Mouse (Mus musculus) midbrain, embryonic 11.5 days (tissue): ENCODE measurements around the gene Hikeshi. TPM values are rescaled to one million over a fixed set of nuclear protein-coding genes. Genes with fewer than 3 reads are reported as not detected.

Source experiments
- ATAC-seq: fragments of 200-750 bp; cut with Nextera tagmentation; 2 replicates; pipeline ENCODE4 v1.8.0; 2017; ENCODE audit warnings: moderate TSS enrichment, moderate library complexity; ENCODE audit not compliant: low FRiP score
- DNase-seq: peaks from one replicate; pipeline ENCODE4 v3.0.0; 2015; ENCODE audit warnings: low spot score; ENCODE audit errors: missing footprints
- H3K27ac ChIP-seq: fragments of 300-500 bp; sonication (generic); 2 replicates; pipeline ENCODE4 v1.5.1; 2014; ENCODE audit warnings: low read depth, low read length
- H3K27me3 ChIP-seq: fragments of 300-500 bp; sonication (generic); 2 replicates; pipeline ENCODE4 v1.6.1; 2014; ENCODE audit warnings: mild to moderate bottlenecking, low read length, moderate library complexity, mixed read lengths; ENCODE audit not compliant: control insufficient read depth, insufficient read depth
- H3K36me3 ChIP-seq: fragments of 300-500 bp; sonication (generic); 2 replicates; pipeline ENCODE4 v1.6.1; 2014; ENCODE audit warnings: mild to moderate bottlenecking, low read length, moderate library complexity, mixed read lengths; ENCODE audit not compliant: control insufficient read depth, insufficient read depth
- H3K4me1 ChIP-seq: fragments of 300-500 bp; sonication (generic); 2 replicates; pipeline ENCODE4 v1.6.1; 2014; ENCODE audit warnings: low read length; ENCODE audit not compliant: control insufficient read depth, insufficient read depth
- H3K4me2 ChIP-seq: fragments of 300-500 bp; sonication (generic); 2 replicates; pipeline ENCODE4 v1.6.1; 2014; ENCODE audit warnings: mild to moderate bottlenecking, moderate library complexity
- H3K4me3 ChIP-seq: fragments of 300-500 bp; sonication (generic); 2 replicates; pipeline ENCODE4 v1.5.1; 2014; ENCODE audit warnings: low read depth, low read length
- H3K9ac ChIP-seq: fragments of 300-500 bp; sonication (generic); 2 replicates; pipeline ENCODE4 v1.6.1; 2014; ENCODE audit warnings: low read length
- H3K9me3 ChIP-seq: fragments of 300-500 bp; sonication (generic); 2 replicates; pipeline ENCODE4 v1.6.1; 2016; ENCODE audit warnings: low read length; ENCODE audit not compliant: control insufficient read depth
- WGBS: fragments of 180-500 bp; shearing (Covaris S2); extraction: QIAGEN DNeasy Blood & Tissue Kit; methylation state at CpG from one replicate; pipeline ENCODE4 v1.1.7; 2014; 5-methylcytosine and 5-hydroxymethylcytosine counted together
- polyA plus RNA-seq: library from polyadenylated mRNA; unstranded; fragments of >200 nt; fragmentation: Nextera tagmentation; extraction: Ambion mirVana; gene quantifications from 2 replicates; pipeline ENCODE4 v1.2.1, GENCODE M21; 2014

Gene Hikeshi
- polyA plus RNA-seq, 1 experiment from 2014 or later = 153 TPM

GRCm38 (mm10) chr7:89907950-89908349 is 33.1 kb downstream of the Hikeshi start:
- peaks cover 2% of the 10 kb centered on the region; the same call in 1 of the 2 replicates for H3K4me1 ChIP-seq
- H3K36me3 ChIP-seq = no peaks in the 10 kb centered on the region
- H3K9ac ChIP-seq = no peak overlapping the region
- H3K4me3 ChIP-seq = no peak overlapping the region
- no peaks in the 10 kb centered on the region for H3K27me3 ChIP-seq
- no peak overlapping the region for H3K27ac ChIP-seq
- peak; percentile 98 for DNase-seq
- H3K4me2 ChIP-seq = no peak overlapping the region
- ATAC-seq = peak; percentile 45
- no peaks in the 10 kb centered on the region for H3K9me3 ChIP-seq
- 20% methylated on average over 8 of the region's 8 CpGs for WGBS

- WGBS = 33% methylated on average over 22 of the region's 22 CpGs
- Histone ChIP-seq H3K4me2 (peak within 1 kb of the TSS; percentile 23; the same call in 1 of the 2 replicates), H3K4me1 (peaks cover 2% of the 10 kb centered on the region; the same call in 1 of the 2 replicates), H3K27ac (no peak within 1 kb of the TSS), H3K9ac (no peak within 1 kb of the TSS), H3K9me3 (no peaks in the 10 kb centered on the region), H3K36me3 (no peaks in the 10 kb centered on the region), H3K27me3 (no peaks in the 10 kb centered on the region), H3K4me3 (no peak within 1 kb of the TSS)
- ATAC-seq (peak; percentile 92), DNase-seq (peak; percentile 85)
Observed at GRCm38 (mm10) chr7:89903442-89904343, 37.3 kb downstream of the Hikeshi start, which contains the start of gene Ccdc81. Gene Ccdc81, minus strand, starts transcription at chr7:89903629.

GRCm38 (mm10) chr7:89903007-89903406 is 38.0 kb downstream of the Hikeshi start:
- no peak overlapping the region for H3K4me3 ChIP-seq
- peak; percentile 40; the same call in 1 of the 2 replicates for ATAC-seq
- H3K4me2 ChIP-seq = peak overlapping the region; percentile 23; the same call in 1 of the 2 replicates
- no peaks in the 10 kb centered on the region for H3K36me3 ChIP-seq
- H3K9me3 ChIP-seq = no peaks in the 10 kb centered on the region
- 84% methylated on average over 8 of the region's 8 CpGs for WGBS
- H3K27me3 ChIP-seq = no peaks in the 10 kb centered on the region
- peaks cover 2% of the 10 kb centered on the region; the same call in 1 of the 2 replicates for H3K4me1 ChIP-seq
- H3K27ac ChIP-seq = no peak overlapping the region
- no peak overlapping the region for H3K9ac ChIP-seq
- DNase-seq = no peak

- H3K4me1 ChIP-seq = no peaks in the 10 kb centered on the region
- no peak overlapping the region for H3K9ac ChIP-seq
- H3K27me3 ChIP-seq = no peaks in the 10 kb centered on the region
- DNase-seq (no peak), ATAC-seq (no peak)
- H3K27ac ChIP-seq = no peak overlapping the region
- no peak overlapping the region for H3K4me2 ChIP-seq
- WGBS = 30% methylated on average over 4 of the region's 4 CpGs
- H3K36me3 ChIP-seq = no peaks in the 10 kb centered on the region
- H3K9me3 ChIP-seq = no peaks in the 10 kb centered on the region
- no peak overlapping the region for H3K4me3 ChIP-seq
Observed at GRCm38 (mm10) chr7:89891856-89892255, 49.1 kb downstream of the Hikeshi start.

GRCm38 (mm10) chr7:89891412-89891811 is 49.6 kb downstream of the Hikeshi start:
- Histone ChIP-seq H3K4me2 (no peak overlapping the region), H3K27me3 (no peaks in the 10 kb centered on the region), H3K36me3 (no peaks in the 10 kb centered on the region), H3K4me3 (no peak overlapping the region), H3K9me3 (no peaks in the 10 kb centered on the region), H3K4me1 (no peaks in the 10 kb centered on the region), H3K9ac (no peak overlapping the region), H3K27ac (no peak overlapping the region)
- ATAC-seq (no peak), DNase-seq (no peak)
- WGBS = 83% methylated on average over 5 of the region's 5 CpGs

- Histone ChIP-seq H3K4me2 (no peak overlapping the region), H3K9me3 (no peaks in the 10 kb centered on the region), H3K27me3 (no peaks in the 10 kb centered on the region), H3K4me1 (no peaks in the 10 kb centered on the region), H3K36me3 (no peaks in the 10 kb centered on the region), H3K27ac (no peak overlapping the region), H3K4me3 (no peak overlapping the region), H3K9ac (no peak overlapping the region)
- WGBS = 81% methylated on average over 3 of the region's 3 CpGs
- ATAC-seq (no peak), DNase-seq (no peak)
Observed at GRCm38 (mm10) chr7:89884551-89884950, 56.5 kb downstream of the Hikeshi start.

- no peak overlapping the region for H3K4me2 ChIP-seq
- no peak for DNase-seq
- no peak for ATAC-seq
- H3K9ac ChIP-seq = no peak overlapping the region
- H3K27ac ChIP-seq = no peak overlapping the region
- H3K9me3 ChIP-seq = no peaks in the 10 kb centered on the region
- no peaks in the 10 kb centered on the region for H3K36me3 ChIP-seq
- WGBS = 86% methylated on average over 1 of the region's 1 CpGs
- no peaks in the 10 kb centered on the region for H3K27me3 ChIP-seq
- H3K4me1 ChIP-seq = no peaks in the 10 kb centered on the region
- no peak overlapping the region for H3K4me3 ChIP-seq
Observed at GRCm38 (mm10) chr7:89879686-89880085, 61.3 kb downstream of the Hikeshi start.

Other genes starting within 250 kb of the Hikeshi start
- 0.10 and 0.23 TPM in 2 replicates for gene Ccdc81, start 37.6 kb downstream of the Hikeshi start, polyA plus RNA-seq
- 82.8 and 85.7 TPM in 2 replicates for gene Eed, start 39.8 kb upstream of the Hikeshi start, polyA plus RNA-seq
- gene Picalm, start 189.0 kb upstream of the Hikeshi start, polyA plus RNA-seq = 34.5 and 35.7 TPM in 2 replicates